Comparison of ENCODE assay signal across 16 mouse cellular contexts in genomic region chrX:162348341-162348740, GRCm38 (mm10).
DNase-seq lines count a peak whose midpoint lies in the region.
"Had no signal": no experiment of that assay in that cellular context is flagged by ENCODE, and none has a peak within 500 bp of the region (broad histone marks: within the 10 kb centered on the region; RNA-seq: fewer than 3 reads in every experiment).

No protein-coding gene starts in this region.

- peak; percentile 26 for DNase-seq in 3T3-L1 (ENCODE audit: low read depth, low spot score)
- peak; percentile 23 for DNase-seq in Muller cell, postnatal 12 days (ENCODE audit: inconsistent ontology term)
- peak; percentile 9 for DNase-seq in embryo, embryonic 11.5 days (ENCODE audit: low read depth, low spot score)
- peak; percentile 42 for DNase-seq in forelimb bud, embryonic 11.5 days (ENCODE audit: low read depth, low spot score)
- no peak for DNase-seq in gastrocnemius, postnatal 10 days
- no peak for DNase-seq in thymus, postnatal 10 days (ENCODE audit: low spot score in 2 of 2)
- DNase-seq in adrenal gland, postnatal 14 days = no peak
- DNase-seq: cerebellum, adult 18-20 months; cerebellum, postnatal 14 days; forebrain, postnatal 0 days; gastrocnemius, adult 2 months; liver, embryonic 13.5 days; lung, adult 2 months; right cerebral cortex, adult 18-20 months; right cerebral cortex, postnatal 4 days; thymus, postnatal 25 days had no signal

Comparison
In these comparisons a context has a peak if more than half of its experiments do, and no peak if none do; other contexts are left out.
1. DNase-seq: peak in 3T3-L1 (single experiment), Muller cell, postnatal 12 days (single experiment), embryo, embryonic 11.5 days (single experiment) and forelimb bud, embryonic 11.5 days (single experiment); none in gastrocnemius, postnatal 10 days (single experiment), thymus, postnatal 10 days (0 of 2) and adrenal gland, postnatal 14 days (single experiment).